Mouse (Mus musculus) left cerebral cortex, postnatal 25 days (tissue): ENCODE measurements around the gene Gm1043. TPM values are rescaled to one million over a fixed set of nuclear protein-coding genes. Genes with fewer than 3 reads are reported as not detected.
A peak's percentile ranks its signal among the peaks of the same experiment; 100 is the strongest.

ENCODE experiments used
- DNase-seq, 2 experiments: peaks; one replicate each; pipeline ENCODE4 v3.0.0; 2022; ENCODE audit warnings: low spot score in 2 of 2, mixed read lengths in 1 of 2
- intact Hi-C: fragments of 180-260 bp; cut with DNase I; formaldehyde crosslinking; loops from one replicate; pipeline ENCODE4 v1.15.1; 2025
- total RNA-seq, 2 experiments: library from RNA; stranded (reverse); gene quantifications; 2 replicates each; pipeline ENCODE4 v1.2.3; 2021

The Gm1043 gene
- total RNA-seq = 10 to 100 TPM; 32.2 to 38.5 TPM

DNA sequence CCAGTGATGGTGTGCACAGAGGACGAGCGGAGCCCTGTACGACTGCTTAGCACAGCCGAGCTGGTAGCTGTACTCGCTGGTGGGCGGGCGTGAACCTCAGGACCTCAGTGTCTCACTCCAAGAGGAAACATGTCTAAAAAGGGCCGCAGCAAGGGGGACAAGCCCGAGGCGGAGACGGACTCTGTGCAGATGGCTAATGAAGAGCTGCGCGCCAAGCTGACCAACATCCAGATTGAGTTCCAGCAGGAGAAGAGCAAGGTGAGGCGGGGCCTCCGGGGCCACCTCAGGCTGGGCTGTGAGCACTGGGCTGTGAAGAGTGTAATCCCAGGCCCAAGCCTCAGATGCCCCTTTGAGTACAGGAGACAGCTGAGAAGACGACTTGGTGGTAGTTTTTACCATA is at the start of gene Gm1043:
Gene Gm1043 (plus strand): TSS at position 130 of the 400 bp plus-strand sequence.
- intact Hi-C loops = no loop called here
- no peak for DNase-seq

DNA sequence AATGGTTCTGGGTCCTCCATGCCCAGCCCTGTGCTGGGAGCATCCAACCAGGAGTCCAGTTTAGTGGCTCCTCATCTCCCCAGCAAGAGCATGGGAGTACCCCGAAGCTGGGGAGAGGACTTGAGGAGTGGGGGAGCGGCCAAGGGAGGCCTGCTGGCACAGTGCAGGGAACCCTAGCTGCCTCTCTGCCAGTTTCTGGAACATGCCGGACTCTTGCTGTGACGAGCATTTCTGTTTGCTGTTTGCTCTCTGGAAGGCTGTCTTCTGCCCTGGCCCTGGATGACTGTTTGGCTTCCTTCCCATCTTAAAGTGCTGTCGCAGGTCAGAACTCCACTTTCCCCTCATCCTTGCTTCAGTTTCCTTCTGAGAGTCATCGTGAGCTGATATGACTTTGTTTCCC is 49.3 kb upstream of the Gm1043 start:
- intact Hi-C loops = no loop called here
- no peak for DNase-seq

DNA sequence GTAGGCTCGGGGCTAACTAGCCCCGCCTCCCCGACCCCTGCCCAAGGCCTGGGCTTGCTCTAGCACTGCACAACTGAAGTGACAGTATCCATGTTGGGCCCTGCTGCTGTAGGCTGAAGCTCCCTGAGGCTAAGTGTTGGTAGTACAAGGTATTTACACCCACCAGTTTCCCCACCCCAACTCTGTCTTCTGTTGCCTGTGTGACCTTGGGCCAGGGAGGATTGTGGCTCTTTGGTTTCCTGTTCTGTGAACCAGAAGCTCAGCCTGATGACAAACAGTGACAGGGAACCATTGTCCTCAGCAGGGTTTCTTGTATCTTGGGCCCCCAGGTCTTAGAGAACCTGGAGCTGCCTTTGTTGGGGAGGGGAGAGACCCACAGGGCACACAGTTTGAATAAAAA is 48.3 kb upstream of the Gm1043 start:
- DNase-seq = no peak
- intact Hi-C loops = no loop called here

DNA sequence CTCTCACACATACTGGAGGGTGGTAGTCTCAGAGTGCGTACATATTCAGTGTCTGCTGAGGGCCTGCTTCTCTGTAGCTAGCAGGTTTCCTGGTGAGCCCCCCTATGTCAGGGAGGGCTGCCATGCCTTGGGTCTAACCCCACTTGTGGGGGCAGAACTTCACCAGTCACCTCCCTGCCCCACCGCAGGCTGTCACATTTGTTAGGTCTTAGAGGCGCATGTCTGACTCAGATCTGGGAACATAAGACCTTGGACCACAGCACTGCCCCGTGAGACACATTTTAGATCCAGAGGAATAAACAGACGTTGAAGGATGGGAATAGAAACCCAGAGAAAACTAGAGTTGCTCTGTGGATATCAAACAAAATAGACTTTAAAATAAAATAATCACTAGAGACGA is 45.3 kb upstream of the Gm1043 start:
- DNase-seq = no peak
- intact Hi-C loops = no loop called here

DNA sequence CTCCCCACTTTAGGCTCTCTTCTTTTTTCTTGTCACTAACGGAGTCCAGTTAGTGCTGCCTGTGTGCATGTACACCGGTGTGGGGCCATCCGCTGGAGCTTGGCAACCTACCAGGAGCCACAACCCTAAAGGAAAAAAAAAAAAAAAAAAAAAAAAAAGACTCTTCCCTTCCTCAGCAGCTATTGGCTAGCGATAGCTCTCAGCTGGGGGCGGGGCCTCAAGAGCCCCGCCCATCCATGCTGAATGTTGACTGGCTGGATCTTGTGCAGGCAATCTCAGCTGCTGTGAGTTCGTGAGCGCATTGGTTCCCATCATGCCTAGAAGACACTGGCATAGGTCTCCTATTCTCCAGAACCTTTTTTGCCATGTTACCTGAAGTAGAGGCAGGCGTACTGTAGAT is 44.5 kb upstream of the Gm1043 start:
- no peak for DNase-seq
- intact Hi-C loops = no loop called here

DNA sequence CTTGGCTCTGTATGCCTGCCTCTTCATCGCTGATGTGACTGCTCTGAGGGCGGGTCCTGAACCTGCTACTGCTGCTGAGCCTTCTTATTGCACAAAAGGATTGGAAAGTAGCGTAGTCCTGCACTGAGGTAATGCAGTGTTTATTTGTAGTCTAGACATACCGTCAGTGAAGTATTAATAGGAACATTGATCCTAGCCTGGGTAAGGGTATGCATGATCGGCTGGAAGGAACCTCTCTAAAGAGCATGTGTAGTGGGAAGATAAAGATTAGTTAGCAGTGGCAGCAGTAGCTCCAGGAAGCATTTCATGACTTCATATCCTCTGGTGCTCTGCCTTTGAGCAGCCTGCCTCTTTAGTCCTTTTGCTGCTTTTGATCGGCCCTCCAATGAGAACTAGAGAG is 43.5 kb upstream of the Gm1043 start:
- no peak for DNase-seq
- intact Hi-C loops = no loop called here

DNA sequence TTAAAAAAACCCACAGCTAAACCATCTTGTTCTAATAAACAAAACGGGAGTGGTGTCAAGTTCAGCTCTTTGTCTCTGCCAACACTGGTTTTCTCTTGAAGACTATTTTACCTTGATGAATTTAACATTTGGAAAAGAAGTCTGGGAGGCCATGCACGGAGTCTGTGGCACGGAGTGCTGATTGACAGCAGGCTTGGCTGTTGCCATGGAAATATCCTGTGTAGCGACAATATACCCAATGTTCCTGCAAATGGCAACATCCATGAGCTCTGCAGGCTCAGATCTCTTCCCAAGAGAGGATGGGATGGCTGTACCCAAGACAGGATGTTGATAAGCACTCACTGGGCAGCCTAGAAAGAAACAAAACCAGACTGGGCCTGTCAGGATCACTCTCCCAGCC is 42.2 kb upstream of the Gm1043 start:
- intact Hi-C loops = no loop called here
- DNase-seq = no peak

DNA sequence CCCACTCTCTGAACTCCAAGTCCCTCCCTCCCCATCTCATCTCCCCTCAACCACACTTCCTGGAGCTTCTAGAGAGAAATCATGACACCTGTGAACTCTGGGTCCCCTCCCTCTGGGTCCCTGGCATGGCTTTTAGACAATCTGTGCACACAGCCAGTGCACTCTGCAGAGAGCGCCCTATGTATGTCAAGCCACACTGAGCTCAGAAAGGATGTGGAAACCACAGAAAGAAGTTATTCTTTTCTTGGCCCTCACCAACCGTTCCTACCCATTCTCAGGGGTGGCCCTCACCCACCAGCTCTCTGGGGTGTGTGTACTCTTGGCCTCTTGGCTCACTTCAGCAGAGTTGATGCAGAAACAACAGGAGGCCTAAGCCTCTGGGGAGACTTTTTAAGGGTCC is 40.4 kb upstream of the Gm1043 start:
- no peak for DNase-seq
- intact Hi-C loops = no loop called here

DNA sequence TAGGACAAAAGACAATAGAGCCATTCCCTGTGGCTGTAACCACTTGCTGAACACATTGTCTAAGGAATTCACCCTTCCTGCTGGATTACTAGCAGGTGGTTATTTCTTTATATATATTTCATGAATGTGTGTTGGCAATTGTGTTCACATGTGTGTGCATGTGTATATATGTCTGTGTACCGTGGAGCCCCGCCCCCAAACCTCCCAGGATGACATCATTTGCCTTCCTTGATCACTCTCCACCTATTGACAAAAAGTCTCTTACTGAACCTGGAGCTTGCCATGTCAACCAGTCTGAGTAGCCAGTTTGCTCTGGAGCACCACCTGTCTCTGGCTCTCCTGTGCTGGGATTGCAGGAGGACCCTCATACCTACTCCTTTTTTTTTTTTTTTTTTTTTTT is 39.6 kb upstream of the Gm1043 start:
- no peak for DNase-seq
- intact Hi-C loops = no loop called here

DNA sequence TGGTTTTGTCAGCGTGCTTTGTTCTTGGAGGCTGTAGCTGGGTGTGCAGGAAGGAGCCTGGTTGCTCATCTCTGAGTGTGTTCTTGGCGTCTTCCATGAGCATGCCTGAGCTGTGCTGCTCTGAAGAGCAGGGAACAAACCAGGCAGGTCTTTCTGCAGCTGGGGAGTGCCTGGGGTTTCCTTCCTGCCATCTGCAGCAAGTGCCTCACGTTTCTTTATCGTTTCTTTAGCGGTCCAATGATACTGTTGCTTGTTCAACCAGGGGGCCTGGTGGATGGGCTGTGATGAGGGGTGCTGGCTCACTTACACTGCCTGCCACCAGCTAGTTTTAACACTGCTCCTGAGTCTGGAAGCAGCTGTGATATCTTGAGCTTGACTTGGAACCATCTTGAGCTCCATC is 38.4 kb upstream of the Gm1043 start:
- DNase-seq = peak in 1 of 2 experiments; percentile 48
- intact Hi-C loops = no loop called here

DNA sequence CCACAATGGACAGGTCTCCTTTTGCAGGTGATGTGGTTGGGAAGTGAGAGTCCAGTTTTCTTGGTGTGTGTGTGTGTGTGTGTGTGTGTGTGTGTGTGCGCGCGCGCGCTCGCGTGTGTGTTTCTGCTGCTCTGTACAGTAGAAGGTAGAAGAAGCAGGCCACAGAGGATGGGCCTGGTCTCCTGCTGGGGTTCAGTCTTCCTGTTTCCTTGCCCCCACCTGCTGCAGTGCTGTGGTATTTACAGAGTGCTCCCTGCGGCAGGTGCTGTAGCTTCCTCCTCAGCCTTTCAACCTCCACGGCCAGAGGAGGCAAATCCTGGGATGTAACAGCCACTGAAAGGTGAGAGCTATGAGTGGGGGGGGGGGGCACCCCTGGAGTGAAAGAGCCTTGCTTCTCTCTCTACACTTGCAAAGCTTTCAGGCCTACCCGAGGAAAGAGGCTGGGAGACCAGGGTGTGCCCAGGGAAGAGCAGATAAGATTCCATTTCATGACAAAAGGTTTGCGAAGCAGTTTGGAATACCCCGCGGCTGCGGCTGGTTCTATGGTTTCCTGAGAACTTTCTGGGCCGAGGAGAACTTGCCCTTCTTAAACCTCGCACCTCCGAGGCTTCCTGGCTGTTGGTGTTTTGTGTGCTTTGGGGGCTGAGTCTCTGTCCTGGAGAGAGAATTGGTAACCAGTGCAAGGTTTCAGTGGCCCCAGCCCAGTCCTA is 37.8 kb upstream of the Gm1043 start:
- DNase-seq = no peak

DNA sequence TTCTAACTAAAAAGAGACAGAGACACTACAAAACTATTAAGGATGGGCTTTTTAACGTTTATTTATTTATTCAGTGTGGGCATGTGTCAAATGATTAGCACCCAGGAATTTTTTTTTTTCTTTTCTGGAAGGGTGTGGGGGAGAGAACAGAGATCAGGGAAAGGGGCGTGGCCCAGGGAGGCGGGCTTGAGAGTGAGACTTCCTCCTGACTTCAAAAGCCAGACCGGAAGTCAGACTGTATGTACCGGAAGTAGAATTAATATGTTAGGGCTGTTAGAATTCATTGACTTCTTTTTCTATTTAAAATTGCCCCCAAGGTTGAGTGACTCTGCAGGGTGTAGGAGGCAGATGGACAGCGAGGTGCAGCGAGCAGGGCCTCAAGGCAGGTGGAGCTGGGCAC is 37.2 kb upstream of the Gm1043 start:
- intact Hi-C loops = no loop called here

More for the DNA sequence above, 37.8 kb upstream of the Gm1043 start:
- intact Hi-C loops = no loop called here

DNA sequence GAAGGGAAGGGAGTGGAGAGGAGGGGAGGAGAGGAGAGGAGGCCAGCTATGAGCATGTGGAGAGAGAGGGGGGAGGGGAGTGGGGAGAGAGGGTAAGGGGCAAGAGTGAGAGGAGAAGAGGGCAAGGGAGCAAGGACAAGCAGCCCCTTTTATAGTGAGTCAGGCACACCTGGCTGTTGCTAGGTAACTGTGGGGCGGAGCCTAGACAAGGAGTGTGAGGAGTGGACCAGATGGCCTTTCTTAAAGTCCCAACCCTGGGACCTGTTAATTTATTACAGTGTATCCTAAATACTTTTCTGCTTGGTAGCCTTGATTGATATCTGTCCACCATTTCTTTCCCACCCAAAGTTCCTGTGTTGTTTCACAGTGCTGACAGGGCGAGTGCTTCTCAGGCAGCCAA is 36.1 kb upstream of the Gm1043 start:
- no peak for DNase-seq
- intact Hi-C loops = no loop called here

More for the DNA sequence above, 37.2 kb upstream of the Gm1043 start:
- no peak for DNase-seq

DNA sequence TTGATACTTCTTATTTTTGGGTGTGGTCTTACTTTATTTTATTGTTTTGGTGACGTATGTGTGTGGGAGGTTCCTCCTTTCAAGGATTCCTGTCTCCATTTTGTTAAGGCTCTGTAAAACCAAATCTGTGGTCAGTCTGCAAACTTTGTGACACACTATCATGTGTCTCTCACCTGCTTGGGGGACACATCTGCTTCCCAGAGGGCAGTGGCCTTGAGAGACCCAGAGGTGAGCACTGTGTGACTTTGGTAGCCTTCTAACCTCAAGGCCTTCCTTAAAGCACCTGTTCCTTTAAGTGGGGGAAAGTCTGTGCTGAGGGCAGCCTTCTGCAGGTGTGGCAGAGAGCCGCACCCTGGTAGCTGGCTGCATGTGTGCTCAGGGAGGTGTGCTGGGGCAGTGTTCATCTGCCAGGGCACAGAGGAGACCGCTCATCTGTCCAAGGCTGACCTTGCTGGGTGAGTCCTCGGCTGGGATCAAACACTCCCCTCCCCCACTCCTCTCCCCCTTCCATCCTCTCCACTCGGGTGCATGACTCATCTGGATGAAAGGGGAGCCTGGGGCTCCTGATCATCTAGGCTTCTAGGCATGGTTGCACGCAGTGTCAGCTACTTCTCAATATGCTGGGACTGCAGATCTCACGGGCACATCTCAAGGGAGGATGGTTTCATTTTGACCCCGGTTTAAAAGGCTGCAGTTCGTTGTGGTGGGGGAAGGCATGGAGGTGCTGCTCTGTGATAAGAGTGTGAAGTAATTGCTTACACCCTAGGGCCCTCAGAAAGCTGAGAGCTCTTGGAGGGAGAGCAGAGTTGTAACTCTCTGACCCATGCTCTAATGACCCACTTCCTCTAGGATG is 34.4 kb upstream of the Gm1043 start:
- DNase-seq = no peak
- intact Hi-C loops = no loop called here

DNA sequence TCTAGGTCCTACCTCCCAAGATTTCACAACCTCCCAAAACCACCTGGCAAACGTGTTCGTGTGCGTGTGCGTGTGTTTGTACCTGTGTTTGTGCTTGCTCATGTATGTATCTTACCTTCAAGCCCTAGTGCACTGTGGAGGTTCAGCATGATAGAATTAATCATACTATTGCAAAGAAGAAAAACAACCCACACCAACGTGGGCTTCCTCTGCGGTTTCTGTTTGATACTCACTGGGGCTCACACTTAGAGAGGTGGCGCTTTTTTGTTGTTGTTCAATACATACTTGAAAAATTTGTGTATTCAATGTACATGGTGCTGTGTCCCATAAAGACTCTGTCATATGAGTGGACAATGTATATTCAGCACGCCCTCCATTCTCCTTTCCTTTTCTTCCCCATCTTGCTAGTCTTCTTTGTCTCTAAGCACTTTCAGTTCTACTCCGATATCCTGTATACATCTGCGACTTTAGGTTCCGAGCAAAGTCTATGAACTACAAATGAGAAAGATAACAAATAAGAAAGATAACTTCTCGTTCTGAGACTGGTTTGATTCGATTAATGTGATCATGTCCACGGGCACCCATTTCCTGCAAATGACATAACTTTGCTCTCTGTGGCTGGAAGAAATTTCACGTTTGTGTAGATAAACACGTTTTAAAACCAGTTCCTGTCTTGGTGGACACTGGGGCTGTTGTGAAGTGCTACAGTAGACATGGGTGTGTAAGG is 33.6 kb upstream of the Gm1043 start:
- intact Hi-C loops = no loop called here

DNA sequence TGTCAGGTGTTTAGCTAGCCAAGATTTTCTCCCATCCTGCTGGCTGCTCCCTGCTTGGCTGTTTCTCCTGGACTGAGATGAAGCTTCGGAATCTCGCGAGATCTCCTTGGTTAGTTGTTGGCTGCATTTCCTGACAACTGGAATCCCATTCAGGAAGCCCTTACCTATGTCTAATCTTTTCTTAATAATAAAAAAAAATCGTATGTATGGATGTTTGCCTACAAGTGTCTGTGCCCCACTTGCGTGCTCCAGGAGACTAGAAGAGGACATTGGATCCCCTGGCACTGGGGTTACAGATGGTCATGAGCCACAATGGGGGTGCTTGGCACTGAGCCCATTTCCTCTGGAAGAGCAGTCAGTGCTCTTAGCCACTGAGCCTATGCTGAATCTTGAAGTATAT is 32.3 kb upstream of the Gm1043 start:
- DNase-seq = peak in 1 of 2 experiments; percentile 47

More for the DNA sequence above, 33.6 kb upstream of the Gm1043 start:
- DNase-seq = no peak

DNA sequence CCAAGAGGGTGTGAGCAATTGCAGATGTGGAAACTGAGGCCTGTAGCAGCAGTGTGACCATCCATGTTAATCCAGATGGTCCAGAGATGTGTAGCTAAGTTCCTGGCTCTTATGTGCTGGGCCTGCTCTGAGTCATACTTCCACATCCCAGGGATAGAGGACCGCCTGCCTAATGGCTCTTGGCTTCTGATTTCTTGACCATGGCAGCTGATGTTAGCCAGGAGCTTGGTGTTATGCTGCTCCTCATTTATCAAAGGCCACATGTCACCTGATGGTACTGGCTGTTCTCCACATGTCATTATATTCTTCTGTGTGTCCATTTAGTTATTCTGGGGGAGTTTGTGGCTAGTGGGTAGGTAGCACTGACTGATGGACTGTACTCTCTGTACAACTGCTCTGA is 29.4 kb upstream of the Gm1043 start:
- intact Hi-C loops = no loop called here
- no peak for DNase-seq

More for the DNA sequence above, 32.3 kb upstream of the Gm1043 start:
- intact Hi-C loops = no loop called here

DNA sequence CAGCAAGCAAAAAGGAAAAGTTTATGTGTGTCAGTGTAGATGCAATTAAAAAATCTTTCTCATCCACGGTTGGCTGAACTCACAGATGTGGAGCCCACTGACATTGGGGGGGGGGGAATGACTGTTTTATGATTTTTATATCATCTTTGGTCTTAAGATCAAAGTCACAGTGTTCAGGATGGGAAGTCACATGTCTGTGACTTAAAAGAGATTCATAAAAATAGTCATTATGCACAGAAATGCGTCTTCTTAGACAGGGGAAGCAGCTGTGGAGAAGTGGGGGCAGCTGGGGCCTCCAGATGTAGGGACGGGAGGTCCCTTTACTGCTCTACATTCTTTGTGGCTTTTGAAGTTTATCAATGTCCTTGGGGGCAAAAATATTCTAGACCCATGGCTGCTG is 28.7 kb upstream of the Gm1043 start:
- intact Hi-C loops = no loop called here

DNA sequence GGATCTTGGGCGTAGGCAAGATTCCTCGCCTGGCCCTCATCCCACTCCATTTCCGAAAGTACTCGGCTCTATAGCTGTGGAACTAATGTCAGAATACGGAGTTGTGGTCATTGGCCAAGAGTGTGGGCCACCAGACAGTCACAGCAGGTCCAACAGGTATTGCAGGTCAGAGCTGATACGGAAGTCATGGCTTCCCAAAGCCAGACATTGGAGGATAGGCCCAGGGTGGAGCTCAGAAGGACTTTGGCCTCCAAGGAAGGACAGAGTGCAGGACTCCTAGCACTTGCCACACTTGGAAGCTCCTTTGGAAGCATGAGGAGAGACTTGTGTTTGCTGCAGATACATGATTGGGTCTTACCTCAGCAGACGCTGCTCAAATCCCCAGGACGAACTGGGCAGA is 23.6 kb upstream of the Gm1043 start:
- no peak for DNase-seq
- intact Hi-C loops = no loop called here

More for the DNA sequence above, 28.7 kb upstream of the Gm1043 start:
- DNase-seq = no peak
